Mouse (Mus musculus) erythroblast, embryonic 14.5 days (primary cell): ENCODE results near the gene Spn.

Source experiments
- GATA1 ChIP-seq: IDR thresholded peaks from 2 replicates; pipeline ENCODE4 v1.6.1; 2012; ENCODE audit warnings: low read length, inconsistent platforms, mixed read lengths
- TAL1 ChIP-seq: IDR thresholded peaks from 3 replicates; pipeline ENCODE4 v1.6.1; 2012; ENCODE audit warnings: low read length, inconsistent platforms, mixed read lengths

- TF ChIP-seq TAL1 (no peak), GATA1 (no peak)
Measured at GRCm38 (mm10) chr7:127162546-127162945, 24.9 kb upstream of the Spn start.
